Mouse (Mus musculus): Measurements from ENCODE around the gene Txnrd1.

Txnrd1 gene

DNA sequence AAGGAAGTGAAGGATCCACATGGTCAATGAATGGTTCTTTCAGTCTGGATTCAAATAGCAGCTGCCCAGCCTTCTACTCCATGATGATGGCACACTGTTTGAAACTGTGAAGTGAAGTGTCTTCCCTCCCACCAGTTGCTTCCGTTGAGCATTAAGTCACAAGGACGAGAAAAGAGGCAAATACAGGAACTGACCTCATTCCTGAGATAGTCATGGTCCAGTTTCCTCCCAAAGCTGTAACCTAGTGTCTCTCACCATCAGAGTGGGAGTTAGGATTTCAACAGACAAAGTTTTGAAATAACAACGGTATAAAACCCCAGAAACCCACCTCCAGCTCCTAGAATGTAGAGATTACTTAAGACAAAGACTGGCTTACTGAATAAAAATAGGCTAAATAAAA, 89.8 kb downstream of the Txnrd1 start:
- DNase-seq: no peak

DNA sequence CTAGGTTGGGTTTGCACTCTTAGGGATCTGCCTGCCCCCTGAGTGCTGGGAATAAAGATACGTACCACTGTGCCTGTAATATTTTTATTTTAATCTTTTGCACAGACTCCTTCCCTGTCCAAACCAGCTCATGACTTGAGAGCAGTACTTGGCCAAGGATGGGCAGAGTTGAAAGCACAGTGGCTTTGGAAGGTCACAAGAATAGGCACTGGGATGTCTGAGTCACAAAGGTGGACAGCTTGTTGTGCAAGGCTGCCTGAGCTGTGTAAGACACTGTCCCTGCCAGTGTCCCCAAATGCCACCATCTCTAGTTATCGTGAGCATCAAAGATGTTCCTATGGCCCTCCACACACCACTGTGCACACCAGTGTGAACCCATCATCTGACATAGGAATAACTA, 91.0 kb downstream of the Txnrd1 start:
- no peak for DNase-seq

DNA sequence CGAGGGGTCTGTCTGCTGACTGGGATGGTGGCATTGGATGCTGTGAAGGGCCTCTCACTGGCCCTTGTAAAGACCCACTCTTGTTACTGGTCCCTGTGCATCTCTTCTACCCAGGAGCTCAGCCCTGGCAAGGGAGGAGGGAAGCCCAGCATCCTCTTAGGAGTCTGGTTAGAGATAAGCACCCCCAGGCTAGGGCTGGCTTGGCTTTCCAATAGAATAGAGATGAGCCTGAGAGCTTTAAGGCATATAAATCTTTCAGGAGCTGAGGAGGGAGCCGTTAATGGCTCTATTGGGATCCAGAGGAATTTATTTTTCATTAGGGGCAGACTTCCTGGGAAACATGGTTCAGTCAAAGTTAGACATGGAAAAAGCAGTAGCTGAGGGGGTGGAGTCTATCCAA, 91.9 kb downstream of the Txnrd1 start:
- DNase-seq: no peak

DNA sequence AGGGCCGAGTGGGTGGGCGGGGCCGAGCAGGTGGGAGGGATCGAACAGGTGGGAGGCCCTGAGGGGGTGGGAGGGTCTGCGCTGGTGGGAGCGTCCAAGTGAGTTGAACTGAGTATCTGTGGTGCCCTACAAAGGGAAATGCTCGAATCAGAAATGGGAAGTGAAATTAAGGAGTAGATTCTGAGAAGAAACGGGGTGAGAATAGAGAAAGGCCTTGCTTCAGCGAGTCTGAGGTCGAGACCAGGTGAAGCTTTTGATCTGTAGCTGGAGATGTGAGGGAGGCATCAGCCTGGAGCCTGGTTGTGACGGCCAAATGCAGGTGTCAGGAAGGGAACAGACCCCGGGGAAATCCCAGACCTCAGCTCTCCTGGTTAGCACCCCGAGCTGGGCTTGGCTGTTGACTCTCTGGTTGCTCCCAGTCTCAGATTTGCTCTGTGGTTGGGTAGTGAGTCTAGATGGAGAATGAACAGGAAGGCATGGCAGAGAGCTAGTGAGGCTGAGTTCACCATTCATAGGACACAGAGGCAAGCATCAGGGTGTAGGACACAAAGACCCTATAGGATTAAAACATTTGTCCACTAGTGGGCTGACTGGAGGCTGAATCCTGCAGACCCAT, 101.4 kb downstream of the Txnrd1 start:
- DNase-seq: no peak

DNA sequence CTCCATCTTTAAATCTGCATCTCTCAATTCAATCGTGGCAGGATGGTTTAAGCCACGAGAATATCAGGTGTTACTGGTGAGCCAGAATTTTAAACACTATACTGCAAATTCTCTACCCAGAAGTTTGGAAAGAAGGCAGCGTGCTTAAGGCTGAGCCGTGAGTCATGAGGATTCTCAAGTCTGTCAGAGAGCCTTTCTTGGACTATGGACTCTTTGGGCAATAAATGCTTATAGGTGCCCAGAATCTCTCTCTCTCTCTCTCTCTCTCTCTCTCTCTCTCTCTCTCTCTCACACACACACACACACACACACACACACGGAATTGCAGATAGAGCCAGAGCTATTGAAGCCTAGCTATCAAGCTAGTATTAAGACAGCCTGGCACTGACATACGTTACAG, 102.0 kb downstream of the Txnrd1 start:
- DNase-seq: no peak
